Mouse (Mus musculus) midbrain, embryonic 15.5 days (tissue): Measurements from ENCODE around the gene Ccdc113. TPM values are rescaled to one million over a fixed set of nuclear protein-coding genes. Genes with fewer than 3 reads are reported as not detected.

ENCODE experiments used
- ATAC-seq: fragments of 200-750 bp; cut with Nextera tagmentation; replicated peaks from 2 replicates; pipeline ENCODE4 v1.8.0; 2017; ENCODE audit warnings: moderate TSS enrichment
- H3K27ac ChIP-seq: fragments of 300-500 bp; sonication (generic); 2 replicates; pipeline ENCODE4 v1.5.1; 2015; ENCODE audit warnings: mild to moderate bottlenecking, inconsistent platforms
- H3K27me3 ChIP-seq: fragments of 300-500 bp; sonication (generic); replicated peaks from 2 replicates; pipeline ENCODE4 v1.6.1; 2015; ENCODE audit warnings: inconsistent platforms
- H3K36me3 ChIP-seq: fragments of 300-500 bp; sonication (generic); replicated peaks from 2 replicates; pipeline ENCODE4 v1.6.1; 2015; ENCODE audit warnings: inconsistent platforms
- H3K4me1 ChIP-seq: fragments of 300-500 bp; sonication (generic); 2 replicates; pipeline ENCODE4 v1.6.1; 2015; ENCODE audit warnings: inconsistent platforms
- H3K4me2 ChIP-seq: fragments of 300-500 bp; sonication (generic); 2 replicates; pipeline ENCODE4 v1.6.1; 2015; ENCODE audit warnings: inconsistent platforms, mild to moderate bottlenecking, moderate library complexity
- H3K4me3 ChIP-seq: fragments of 300-500 bp; sonication (generic); 2 replicates; pipeline ENCODE4 v1.5.1; 2015; ENCODE audit warnings: mild to moderate bottlenecking, inconsistent platforms
- H3K9ac ChIP-seq: fragments of 300-500 bp; sonication (generic); 2 replicates; pipeline ENCODE4 v1.6.1; 2015; ENCODE audit warnings: mild to moderate bottlenecking, inconsistent platforms
- H3K9me3 ChIP-seq: fragments of 300-500 bp; sonication (generic); 2 replicates; pipeline ENCODE4 v1.6.1; 2016; ENCODE audit warnings: inconsistent platforms
- WGBS: fragments of 180-500 bp; shearing (Covaris S2); methylation state at CpG from one replicate; pipeline ENCODE4 v1.1.7; 2015; ENCODE audit warnings: mixed read lengths; 5-methylcytosine and 5-hydroxymethylcytosine counted together
- polyA plus RNA-seq: library from polyadenylated mRNA; unstranded; fragments of >200 nt; fragmentation: Nextera tagmentation; extraction: Ambion mirVana; gene quantifications from 2 replicates; pipeline ENCODE4 v1.2.1, GENCODE M21; 2015

Gene Ccdc113
- polyA plus RNA-seq, result 1.2 and 1.3 TPM in 2 replicates

GRCm38 (mm10) chr8:95533584-95534387, at the start of gene Ccdc113:
Ccdc113 (plus strand) TSS chr8:95534085.
- H3K36me3 ChIP-seq, result no peaks in the 10 kb centered on the region
- H3K9me3 ChIP-seq, result no peaks in the 10 kb centered on the region
- peak within 1 kb of the TSS; percentile 47 for H3K4me3 ChIP-seq
- no peaks in the 10 kb centered on the region for H3K27me3 ChIP-seq
- peak within 1 kb of the TSS; percentile 25; the same call in 1 of the 2 replicates for H3K9ac ChIP-seq
- 5% methylated on average over 33 of the region's 33 CpGs for WGBS
- no peaks in the 10 kb centered on the region for H3K4me1 ChIP-seq
- H3K4me2 ChIP-seq, result peak within 1 kb of the TSS; percentile 75
- ATAC-seq, result peak; percentile 92
- peak within 1 kb of the TSS; percentile 23; the same call in 1 of the 2 replicates for H3K27ac ChIP-seq

GRCm38 (mm10) chr8:95487800-95488697, 45.8 kb upstream of the Ccdc113 start:
- H3K27ac ChIP-seq, result peak overlapping the region; percentile 72

GRCm38 (mm10) chr8:95488698-95489332, 45.1 kb upstream of the Ccdc113 start:
- Histone ChIP-seq H3K9me3 (no peaks in the 10 kb centered on the region), H3K27ac (peak overlapping the region; percentile 72), H3K4me3 (peak overlapping the region; percentile 85), H3K36me3 (peaks cover 16% of the 10 kb centered on the region), H3K27me3 (no peaks in the 10 kb centered on the region), H3K4me1 (peaks cover 22% of the 10 kb centered on the region), H3K9ac (peak overlapping the region; percentile 98), H3K4me2 (peak overlapping the region; percentile 84)
- ATAC-seq, result peak; percentile 91
- WGBS, result 3% methylated on average over 17 of the region's 42 CpGs

More at GRCm38 (mm10) chr8:95487800-95488697, 45.8 kb upstream of the Ccdc113 start:
- H3K4me2 ChIP-seq, result peak overlapping the region; percentile 96
- H3K4me1 ChIP-seq, result peaks cover 22% of the 10 kb centered on the region
- no peaks in the 10 kb centered on the region for H3K27me3 ChIP-seq
- peak overlapping the region; percentile 85 for H3K4me3 ChIP-seq
- H3K9me3 ChIP-seq, result no peaks in the 10 kb centered on the region
- peaks cover 16% of the 10 kb centered on the region for H3K36me3 ChIP-seq
- WGBS, result under 1% methylated on average over 38 of the region's 95 CpGs
- H3K9ac ChIP-seq, result peak overlapping the region; percentile 98
- ATAC-seq, result peak; percentile 70

GRCm38 (mm10) chr8:95490006-95490405, 43.9 kb upstream of the Ccdc113 start, which contains the start of gene Csnk2a2:
Csnk2a2 (minus strand) TSS chr8:95490039.
- Histone ChIP-seq H3K27me3 (no peaks in the 10 kb centered on the region), H3K4me3 (peak within 1 kb of the TSS; percentile 85), H3K9ac (peak within 1 kb of the TSS; percentile 98), H3K4me2 (peak within 1 kb of the TSS; percentile 84), H3K36me3 (peaks cover 6% of the 10 kb centered on the region; the same call in 1 of the 2 replicates), H3K4me1 (peaks cover 22% of the 10 kb centered on the region), H3K27ac (no peak within 1 kb of the TSS), H3K9me3 (no peaks in the 10 kb centered on the region)
- no peak for ATAC-seq
- WGBS, result 89% methylated on average over 5 of the region's 5 CpGs

GRCm38 (mm10) chr8:95492057-95492456, 41.8 kb upstream of the Ccdc113 start:
- H3K9ac ChIP-seq, result no peak overlapping the region
- peaks cover 14% of the 10 kb centered on the region for H3K4me1 ChIP-seq
- H3K4me3 ChIP-seq, result no peak overlapping the region
- no peaks in the 10 kb centered on the region for H3K9me3 ChIP-seq
- H3K27me3 ChIP-seq, result no peaks in the 10 kb centered on the region
- 73% methylated on average over 4 of the region's 4 CpGs for WGBS
- no peak for ATAC-seq
- no peak overlapping the region for H3K27ac ChIP-seq
- no peaks in the 10 kb centered on the region for H3K36me3 ChIP-seq
- H3K4me2 ChIP-seq, result no peak overlapping the region

- no peaks in the 10 kb centered on the region for H3K36me3 ChIP-seq
- H3K4me1 ChIP-seq, result no peaks in the 10 kb centered on the region
- no peak for ATAC-seq
- H3K9ac ChIP-seq, result no peak overlapping the region
- no peak overlapping the region for H3K27ac ChIP-seq
- no peak overlapping the region for H3K4me3 ChIP-seq
- H3K4me2 ChIP-seq, result no peak overlapping the region
- no peaks in the 10 kb centered on the region for H3K27me3 ChIP-seq
- 84% methylated on average over 6 of the region's 6 CpGs for WGBS
- no peaks in the 10 kb centered on the region for H3K9me3 ChIP-seq
Measured at GRCm38 (mm10) chr8:95495444-95495843, 38.4 kb upstream of the Ccdc113 start.

GRCm38 (mm10) chr8:95496420-95496819, 37.5 kb upstream of the Ccdc113 start:
- Histone ChIP-seq H3K27me3 (no peaks in the 10 kb centered on the region), H3K36me3 (no peaks in the 10 kb centered on the region), H3K4me2 (no peak overlapping the region), H3K4me3 (no peak overlapping the region), H3K27ac (no peak overlapping the region), H3K9ac (no peak overlapping the region), H3K4me1 (no peaks in the 10 kb centered on the region), H3K9me3 (no peaks in the 10 kb centered on the region)
- 47% methylated on average over 3 of the region's 3 CpGs for WGBS
- no peak for ATAC-seq

- Histone ChIP-seq H3K4me2 (no peak overlapping the region), H3K27me3 (no peaks in the 10 kb centered on the region), H3K9me3 (no peaks in the 10 kb centered on the region), H3K27ac (no peak overlapping the region), H3K9ac (no peak overlapping the region), H3K4me3 (no peak overlapping the region), H3K4me1 (no peaks in the 10 kb centered on the region), H3K36me3 (no peaks in the 10 kb centered on the region)
- WGBS, result 84% methylated on average over 3 of the region's 3 CpGs
- ATAC-seq, result no peak
Measured at GRCm38 (mm10) chr8:95497821-95498220, 36.1 kb upstream of the Ccdc113 start.

- ATAC-seq, result no peak
- 56% methylated on average over 4 of the region's 4 CpGs for WGBS
Measured at GRCm38 (mm10) chr8:95499266-95500064, 34.4 kb upstream of the Ccdc113 start.

GRCm38 (mm10) chr8:95500436-95500835, 33.4 kb upstream of the Ccdc113 start:
- 90% methylated on average over 5 of the region's 5 CpGs for WGBS
- H3K27ac ChIP-seq, result no peak overlapping the region
- H3K9me3 ChIP-seq, result no peaks in the 10 kb centered on the region
- ATAC-seq, result no peak
- H3K9ac ChIP-seq, result no peak overlapping the region
- no peak overlapping the region for H3K4me3 ChIP-seq
- H3K4me1 ChIP-seq, result no peaks in the 10 kb centered on the region
- no peaks in the 10 kb centered on the region for H3K36me3 ChIP-seq
- H3K4me2 ChIP-seq, result no peak overlapping the region
- no peaks in the 10 kb centered on the region for H3K27me3 ChIP-seq

More at GRCm38 (mm10) chr8:95499266-95500064, 34.4 kb upstream of the Ccdc113 start:
- no peaks in the 10 kb centered on the region for H3K36me3 ChIP-seq
- H3K9me3 ChIP-seq, result no peaks in the 10 kb centered on the region
- no peak overlapping the region for H3K27ac ChIP-seq
- no peaks in the 10 kb centered on the region for H3K4me1 ChIP-seq
- H3K4me2 ChIP-seq, result no peak overlapping the region
- no peak overlapping the region for H3K4me3 ChIP-seq
- H3K27me3 ChIP-seq, result no peaks in the 10 kb centered on the region
- no peak overlapping the region for H3K9ac ChIP-seq

GRCm38 (mm10) chr8:95502431-95502830, 31.5 kb upstream of the Ccdc113 start:
- ATAC-seq, result no peak
- H3K4me1 ChIP-seq, result no peaks in the 10 kb centered on the region
- H3K9me3 ChIP-seq, result no peaks in the 10 kb centered on the region
- H3K27me3 ChIP-seq, result no peaks in the 10 kb centered on the region
- H3K4me2 ChIP-seq, result no peak overlapping the region
- no peak overlapping the region for H3K27ac ChIP-seq
- H3K4me3 ChIP-seq, result no peak overlapping the region
- 85% methylated on average over 7 of the region's 7 CpGs for WGBS
- no peaks in the 10 kb centered on the region for H3K36me3 ChIP-seq
- no peak overlapping the region for H3K9ac ChIP-seq
